ENCODE assay signal across 14 mouse cellular contexts in genomic region chr6:144753225-144753962, GRCm38 (mm10). TPM values are rescaled to one million over a fixed set of nuclear protein-coding genes. Genes with fewer than 3 reads are reported as not detected.
DNase-seq lines count a peak whose midpoint lies in the region; ATAC-seq and TF ChIP-seq lines count a peak whose summit lies in the region.
"Had no signal": no experiment of that assay in that cellular context is flagged by ENCODE, and none has a peak within 500 bp of the region (broad histone marks: within the 10 kb centered on the region; RNA-seq: fewer than 3 reads in every experiment).

No protein-coding gene starts in this region.

- intact Hi-C loops in gastrocnemius, adult 2 months (cut with DNase I), result no loop called here

- peak overlapping the region; percentile 67 for H3K27ac ChIP-seq in gastrocnemius, adult 2 months
- peak overlapping the region; percentile 6; the same call in 1 of the 2 replicates for H3K27ac ChIP-seq in liver, embryonic 16.5 days (ENCODE audit: low read length)
- H3K27ac ChIP-seq in intestine, embryonic 15.5 days, result 0 out of 2 replicates have a peak overlapping the region, but pooled peaks have one; percentile 27
- H3K27ac ChIP-seq: heart, embryonic 15.5 days; hindbrain, embryonic 15.5 days; limb, embryonic 13.5 days had no signal

- no peak overlapping the region for H3K4me2 ChIP-seq in liver, embryonic 16.5 days (ENCODE audit: low read depth, low read length)
- H3K4me2 ChIP-seq in intestine, embryonic 15.5 days (replicated peaks), result no peak overlapping the region
- H3K4me2 ChIP-seq: heart, embryonic 15.5 days; hindbrain, embryonic 15.5 days; limb, embryonic 13.5 days had no signal

- H3K27me3 ChIP-seq in liver, embryonic 16.5 days (ENCODE audit: control insufficient read depth, insufficient read depth, low read depth, low read length), result no peaks in the 10 kb centered on the region
- no peaks in the 10 kb centered on the region for H3K27me3 ChIP-seq in intestine, embryonic 15.5 days (replicated peaks)
- H3K27me3 ChIP-seq: heart, embryonic 15.5 days; hindbrain, embryonic 15.5 days; limb, embryonic 13.5 days had no signal

- no peaks in the 10 kb centered on the region for H3K9me3 ChIP-seq in liver, embryonic 16.5 days (replicated peaks; ENCODE audit: control insufficient read depth, low read length)
- no peaks in the 10 kb centered on the region for H3K9me3 ChIP-seq in intestine, embryonic 15.5 days
- H3K9me3 ChIP-seq: heart, embryonic 15.5 days; hindbrain, embryonic 15.5 days; limb, embryonic 13.5 days had no signal

- no peak overlapping the region for H3K9ac ChIP-seq in liver, embryonic 16.5 days (ENCODE audit: low read depth, low read length)
- no peak overlapping the region for H3K9ac ChIP-seq in intestine, embryonic 15.5 days
- H3K9ac ChIP-seq: heart, embryonic 15.5 days; hindbrain, embryonic 15.5 days; limb, embryonic 13.5 days had no signal

- no peaks in the 10 kb centered on the region; the same call in 1 of the 2 replicates for H3K4me1 ChIP-seq in liver, embryonic 16.5 days (ENCODE audit: control insufficient read depth, low read depth, low read length)
- peaks cover 13% of the 10 kb centered on the region for H3K4me1 ChIP-seq in intestine, embryonic 15.5 days (replicated peaks)
- H3K4me1 ChIP-seq: hindbrain, embryonic 15.5 days had no signal

- DNase-seq in gastrocnemius, adult 2 months, result no peak
- no peak for DNase-seq in gastrocnemius, postnatal 10 days
- DNase-seq in liver, result no peak
- peak; percentile 14 to 23 for DNase-seq in right cerebral cortex, postnatal 36 days (ENCODE audit: low spot score in 2 of 2)
- DNase-seq in embryo, embryonic 11 days, result no peak
- no peak for DNase-seq in adrenal gland, postnatal 10 days
- DNase-seq: cerebellum, postnatal 36 days; thymus, postnatal 36 days had no signal

- TF ChIP-seq CTCF in gastrocnemius, adult 2 months (IDR thresholded peaks at IDR 0.05), result no peak

- ATAC-seq in liver, embryonic 16.5 days (ENCODE audit: low read depth), result no peak
- ATAC-seq in intestine, embryonic 15.5 days, result no peak

- H3K4me3 ChIP-seq in gastrocnemius, adult 2 months, result peak overlapping the region; percentile 35
- no peak overlapping the region for H3K4me3 ChIP-seq in liver, embryonic 16.5 days (ENCODE audit: low read depth, low read length)
- no peak overlapping the region for H3K4me3 ChIP-seq in intestine, embryonic 15.5 days (replicated peaks)
- H3K4me3 ChIP-seq: heart, embryonic 15.5 days; hindbrain, embryonic 15.5 days; limb, embryonic 13.5 days; myocyte had no signal

- 66% methylated on average over 13 of the region's 13 CpGs for WGBS in liver, embryonic 16.5 days (ENCODE audit: insufficient replicate concordance)
- 69% methylated on average over 13 of the region's 13 CpGs for WGBS in intestine, embryonic 15.5 days

- no peaks in the 10 kb centered on the region for H3K36me3 ChIP-seq in liver, embryonic 16.5 days (ENCODE audit: control insufficient read depth, insufficient read depth)
- no peaks in the 10 kb centered on the region for H3K36me3 ChIP-seq in intestine, embryonic 15.5 days
- H3K36me3 ChIP-seq: heart, embryonic 15.5 days; hindbrain, embryonic 15.5 days; limb, embryonic 13.5 days had no signal

RNA-seq across cellular contexts. Expression of gene Sox5, which starts 28.4 kb away (rescaled TPM):
- total RNA-seq in gastrocnemius, adult 2 months (2021), result under 1 TPM; 0.89 to 0.99 TPM
- total RNA-seq in gastrocnemius, postnatal 10 days (2021), result 1 to 10 TPM; 1.9 to 2.5 TPM
- 7.1 and 7.5 TPM in 2 replicates for polyA plus RNA-seq in liver, embryonic 16.5 days (2015; fragmentation: Nextera tagmentation; extraction: Ambion mirVana)
- polyA plus RNA-seq in intestine, embryonic 15.5 days (2015; fragmentation: Nextera tagmentation; extraction: Ambion mirVana), result 12.9 and 16.4 TPM in 2 replicates
- total RNA-seq in adrenal gland, postnatal 10 days (2021), result 10 to 100 TPM; 11.9 to 20.4 TPM

Comparison
In these comparisons a context has a peak if more than half of its experiments do, and no peak if none do; other contexts are left out.
1. DNase-seq: peak in right cerebral cortex, postnatal 36 days (2 of 2); none in gastrocnemius, adult 2 months (single experiment), gastrocnemius, postnatal 10 days (single experiment), liver (single experiment), embryo, embryonic 11 days (single experiment) and adrenal gland, postnatal 10 days (single experiment).
2. H3K27ac ChIP-seq: peak in every context shown above with its lines; median percentile 67 in gastrocnemius, adult 2 months; 27 in intestine, embryonic 15.5 days; 6 in liver, embryonic 16.5 days.